8 mouse cellular contexts compared by ENCODE assay signal in the genomic region with DNA sequence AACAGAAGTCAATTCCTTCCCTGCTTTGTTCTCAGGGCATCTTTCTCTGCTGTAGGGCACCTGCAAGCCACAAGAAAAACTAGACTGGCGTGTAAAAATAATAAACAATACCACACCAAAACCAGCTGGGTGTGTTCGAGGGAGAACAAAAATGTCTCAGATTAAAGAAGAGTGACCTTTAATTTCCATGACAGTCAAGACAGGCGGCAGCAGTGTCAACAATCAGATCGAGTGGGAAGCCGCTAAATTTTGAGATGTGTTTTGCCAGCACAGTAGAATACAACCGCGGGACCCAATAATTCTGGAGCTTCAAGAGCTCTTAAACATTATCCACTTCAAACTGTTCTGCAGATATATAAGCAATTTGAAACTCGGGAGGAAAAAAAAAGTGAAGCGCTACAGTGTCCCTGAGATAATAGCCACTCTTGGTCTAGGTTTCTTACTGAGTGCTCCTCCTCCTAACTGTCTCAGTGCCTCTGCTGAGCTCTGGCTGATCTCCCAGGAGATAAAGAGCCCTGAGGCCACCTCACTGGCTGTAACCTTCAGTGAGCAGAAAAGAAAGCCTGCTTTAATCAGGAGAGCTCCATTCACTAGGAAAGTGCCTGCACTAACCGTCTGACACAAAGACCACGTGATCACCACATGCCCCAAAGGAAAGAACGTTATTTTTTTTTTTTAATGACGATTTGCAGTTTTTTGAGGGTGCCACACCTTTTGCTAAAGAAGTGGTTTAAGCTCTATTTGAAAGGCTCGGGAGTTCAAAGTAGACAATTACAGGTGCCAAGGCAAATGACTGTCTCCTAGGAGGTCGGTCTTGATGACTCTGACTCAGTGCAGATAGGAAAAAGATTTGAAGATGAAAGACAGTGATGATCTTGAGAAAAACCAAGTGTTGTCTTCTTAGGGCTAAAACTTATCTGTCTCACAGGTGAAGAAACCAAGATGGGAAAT.
DNase-seq lines count a peak whose midpoint lies in the region; ATAC-seq and TF ChIP-seq lines count a peak whose summit lies in the region.

No protein-coding gene starts in this region.

- H3K4me2 ChIP-seq in hindbrain, embryonic 14.5 days (replicated peaks): peak overlapping the region; percentile 31
- peak overlapping the region; percentile 25 for H3K4me2 ChIP-seq in midbrain, embryonic 15.5 days

- TF ChIP-seq POLR2A in kidney, adult 2 months (IDR thresholded peaks at IDR 0.05; ENCODE audit: low read depth, low read length): no peak

- 22% methylated on average over 15 of the region's 15 CpGs for WGBS in kidney, adult 2 months
- WGBS in hindbrain, embryonic 14.5 days: 25% methylated on average over 15 of the region's 15 CpGs
- WGBS in midbrain, embryonic 15.5 days: 14% methylated on average over 15 of the region's 15 CpGs

- H3K9ac ChIP-seq in hindbrain, embryonic 14.5 days: no peak overlapping the region
- no peak overlapping the region for H3K9ac ChIP-seq in midbrain, embryonic 15.5 days

- ATAC-seq in hindbrain, embryonic 14.5 days (ENCODE audit: low FRiP score): no peak; the same call in 1 of the 2 replicates
- ATAC-seq in midbrain, embryonic 15.5 days (replicated peaks): peak; percentile 76; the same call in 1 of the 2 replicates

- H3K4me3 ChIP-seq in kidney, adult 2 months (ENCODE audit: insufficient read depth, low read depth, low read length): no peak overlapping the region
- no peak overlapping the region for H3K4me3 ChIP-seq in hindbrain, embryonic 14.5 days (replicated peaks; ENCODE audit: low read length)
- H3K4me3 ChIP-seq in midbrain, embryonic 15.5 days: no peak overlapping the region

- peak; percentile 2 for DNase-seq in kidney, adult 2 months
- DNase-seq in kidney, postnatal 4 days: no peak
- DNase-seq in MEL-GATA-1-ER (ENCODE audit: extremely low read depth, low read depth): peak; percentile 74
- peak; percentile 47 for DNase-seq in embryo, embryonic 10.5 days (ENCODE audit: low spot score)
- DNase-seq in hindbrain, embryonic 14.5 days (ENCODE audit: low spot score): no peak
- DNase-seq in lung, adult 18-20 months: no peak
- DNase-seq in lung, postnatal 36 days: no peak

- peaks cover 1% of the 10 kb centered on the region; the same call in 1 of the 2 replicates for H3K27me3 ChIP-seq in kidney, adult 2 months (replicated peaks; ENCODE audit: control insufficient read depth, insufficient read depth, low read length)
- no peaks in the 10 kb centered on the region for H3K27me3 ChIP-seq in hindbrain, embryonic 14.5 days (ENCODE audit: control insufficient read depth, insufficient read depth, low read length)
- H3K27me3 ChIP-seq in midbrain, embryonic 15.5 days (replicated peaks): no peaks in the 10 kb centered on the region

- no peaks in the 10 kb centered on the region for H3K4me1 ChIP-seq in kidney, adult 2 months (ENCODE audit: control insufficient read depth, insufficient read depth, low read length)
- peaks cover 10% of the 10 kb centered on the region for H3K4me1 ChIP-seq in hindbrain, embryonic 14.5 days (replicated peaks; ENCODE audit: control insufficient read depth, insufficient read depth, low read length)
- peaks cover 15% of the 10 kb centered on the region for H3K4me1 ChIP-seq in midbrain, embryonic 15.5 days

- H3K36me3 ChIP-seq in kidney, adult 2 months (ENCODE audit: control insufficient read depth, insufficient read depth, low read length): no peaks in the 10 kb centered on the region
- peaks cover 19% of the 10 kb centered on the region; the same call in 1 of the 2 replicates for H3K36me3 ChIP-seq in hindbrain, embryonic 14.5 days (replicated peaks; ENCODE audit: control insufficient read depth, insufficient read depth)
- no peaks in the 10 kb centered on the region for H3K36me3 ChIP-seq in midbrain, embryonic 15.5 days (replicated peaks)

- no peak overlapping the region for H3K27ac ChIP-seq in kidney, adult 2 months (ENCODE audit: insufficient read depth, low read depth, low read length)
- H3K27ac ChIP-seq in hindbrain, embryonic 14.5 days: no peak overlapping the region
- H3K27ac ChIP-seq in midbrain, embryonic 15.5 days: peak overlapping the region; percentile 56

- H3K9me3 ChIP-seq in hindbrain, embryonic 14.5 days (ENCODE audit: control insufficient read depth, low read length): no peaks in the 10 kb centered on the region
- no peaks in the 10 kb centered on the region for H3K9me3 ChIP-seq in midbrain, embryonic 15.5 days

- no peak for TF ChIP-seq CTCF in kidney, adult 2 months (conservative IDR thresholded peaks at IDR 0.05; ENCODE audit: insufficient read depth, insufficient read length, low read depth, low read length)

Comparison
In these comparisons a context has a peak if more than half of its experiments do, and no peak if none do; other contexts are left out.
1. DNase-seq: peak in kidney, adult 2 months (single experiment), MEL-GATA-1-ER (single experiment) and embryo, embryonic 10.5 days (single experiment); none in kidney, postnatal 4 days (0 of 2), hindbrain, embryonic 14.5 days (single experiment), lung, adult 18-20 months (0 of 2) and lung, postnatal 36 days (single experiment).